Mouse (Mus musculus) c-Kit-positive CD71-positive TER-119-positive erythroid progenitor cells, embryonic 14.5 days (primary cell): ENCODE measurements around the gene Klhl22.
"Not testable (repeated sequence)": the region's sequence is repeated elsewhere in the genome, so short reads cannot be mapped to it uniquely, and the experiment has no call there.

Experiments used
- DNase-seq: peaks from one replicate; pipeline ENCODE4 v3.0.0-alpha.2; 2013; ENCODE audit warnings: low spot score

Gene Klhl22

GRCm38 (mm10) chr16:17759344-17759773, at the start of gene Klhl22:
Gene Klhl22 (plus strand): TSS chr16:17759618.
- DNase-seq = peak; percentile 64

- DNase-seq = no peak
These were observed 41.6 kb upstream of the Klhl22 start for GRCm38 (mm10) chr16:17717791-17718190.

- DNase-seq = no peak
These were observed 38.2 kb upstream of the Klhl22 start for GRCm38 (mm10) chr16:17721114-17721808.

GRCm38 (mm10) chr16:17721822-17722460, 37.5 kb upstream of the Klhl22 start:
- DNase-seq = no peak

- DNase-seq = peak; percentile 78
These were observed 36.7 kb upstream of the Klhl22 start for GRCm38 (mm10) chr16:17722461-17723324.

GRCm38 (mm10) chr16:17723325-17723626, 36.1 kb upstream of the Klhl22 start:
- no peak for DNase-seq

GRCm38 (mm10) chr16:17724448-17724847, 35.0 kb upstream of the Klhl22 start:
- DNase-seq = no peak

GRCm38 (mm10) chr16:17727179-17727861, 32.1 kb upstream of the Klhl22 start:
- peak; percentile 68 for DNase-seq

GRCm38 (mm10) chr16:17729974-17730373, 29.4 kb upstream of the Klhl22 start:
- no peak for DNase-seq

GRCm38 (mm10) chr16:17732021-17732420, 27.4 kb upstream of the Klhl22 start:
- no peak for DNase-seq

GRCm38 (mm10) chr16:17732431-17732830, 27.0 kb upstream of the Klhl22 start:
- no peak for DNase-seq

- no peak for DNase-seq
These were observed 26.5 kb upstream of the Klhl22 start, which contains the start of gene Med15 for GRCm38 (mm10) chr16:17732841-17733340. Gene Med15 (minus strand): TSS chr16:17732891.

GRCm38 (mm10) chr16:17733646-17734045, 25.8 kb upstream of the Klhl22 start:
- DNase-seq = no peak

- not testable (repeated sequence) for DNase-seq
These were observed 24.5 kb upstream of the Klhl22 start for GRCm38 (mm10) chr16:17734872-17735271.

GRCm38 (mm10) chr16:17736156-17736555, 23.3 kb upstream of the Klhl22 start:
- no peak for DNase-seq

GRCm38 (mm10) chr16:17740080-17740479, 19.3 kb upstream of the Klhl22 start:
- no peak for DNase-seq

GRCm38 (mm10) chr16:17742810-17743209, 16.6 kb upstream of the Klhl22 start:
- no peak for DNase-seq

- DNase-seq = no peak
These were observed 16.1 kb upstream of the Klhl22 start for GRCm38 (mm10) chr16:17743279-17743678.

- DNase-seq = no peak
These were observed 14.9 kb upstream of the Klhl22 start for GRCm38 (mm10) chr16:17744536-17744935.

GRCm38 (mm10) chr16:17745067-17745466, 14.4 kb upstream of the Klhl22 start:
- DNase-seq = no peak

GRCm38 (mm10) chr16:17753001-17753400, 6.4 kb upstream of the Klhl22 start:
- no peak for DNase-seq

GRCm38 (mm10) chr16:17753686-17754085, 5.7 kb upstream of the Klhl22 start:
- no peak for DNase-seq
